Mouse (Mus musculus) layer of hippocampus, adult 18-20 months (tissue): ENCODE data around the gene Tbc1d22a. TPM values are rescaled to one million over a fixed set of nuclear protein-coding genes. Genes with fewer than 3 reads are reported as not detected.
"Not testable (repeated sequence)": the region's sequence is repeated elsewhere in the genome, so short reads cannot be mapped to it uniquely, and the experiment has no call there.

Experiments
- DNase-seq, 2 experiments: peaks; one replicate each; pipeline ENCODE4 v3.0.0; 2022; ENCODE audit warnings: low spot score in 2 of 2
- total RNA-seq, 2 experiments: library from RNA; stranded (reverse); gene quantifications; 2 replicates each; pipeline ENCODE4 v1.2.3; 2021

The Tbc1d22a gene
- total RNA-seq, 2 experiments from 2014 or later: 34.7 to 35.9 TPM

- no peak for DNase-seq
Measured at GRCm38 (mm10) chr15:86180427-86180826, 33.8 kb upstream of the Tbc1d22a start.

GRCm38 (mm10) chr15:86181321-86181720, 32.9 kb upstream of the Tbc1d22a start:
- not testable (repeated sequence) for DNase-seq

GRCm38 (mm10) chr15:86181941-86182439, 32.3 kb upstream of the Tbc1d22a start:
- no peak for DNase-seq

- no peak for DNase-seq
Measured at GRCm38 (mm10) chr15:86182646-86183045, 31.6 kb upstream of the Tbc1d22a start.

GRCm38 (mm10) chr15:86183484-86183883, 30.8 kb upstream of the Tbc1d22a start:
- DNase-seq: no peak

- no peak for DNase-seq
Measured at GRCm38 (mm10) chr15:86184071-86184470, 30.2 kb upstream of the Tbc1d22a start.

- DNase-seq: no peak
Measured at GRCm38 (mm10) chr15:86184851-86185688, 29.2 kb upstream of the Tbc1d22a start.

- DNase-seq: peak; percentile 82 to 85
Measured at GRCm38 (mm10) chr15:86185689-86186569, 28.3 kb upstream of the Tbc1d22a start, which contains the start of gene Cerk. TSS of gene Cerk (minus strand) at chr15:86186141.

- no peak for DNase-seq
Measured at GRCm38 (mm10) chr15:86186686-86187085, 27.6 kb upstream of the Tbc1d22a start.

GRCm38 (mm10) chr15:86188186-86188585, 26.1 kb upstream of the Tbc1d22a start:
- peak in 1 of 2 experiments; percentile 56 for DNase-seq

- peak; percentile 57 to 78 for DNase-seq
Measured at GRCm38 (mm10) chr15:86188746-86189470, 25.4 kb upstream of the Tbc1d22a start.

GRCm38 (mm10) chr15:86190387-86190786, 23.9 kb upstream of the Tbc1d22a start:
- DNase-seq: no peak

- DNase-seq: no peak
Measured at GRCm38 (mm10) chr15:86191505-86191904, 22.8 kb upstream of the Tbc1d22a start.

- DNase-seq: no peak
Measured at GRCm38 (mm10) chr15:86191933-86192332, 22.3 kb upstream of the Tbc1d22a start.

- DNase-seq: not testable (repeated sequence)
Measured at GRCm38 (mm10) chr15:86194676-86195453, 19.4 kb upstream of the Tbc1d22a start.

GRCm38 (mm10) chr15:86199052-86199451, 15.2 kb upstream of the Tbc1d22a start:
- DNase-seq: no peak

GRCm38 (mm10) chr15:86199482-86199881, 14.8 kb upstream of the Tbc1d22a start:
- no peak for DNase-seq

GRCm38 (mm10) chr15:86200169-86200568, 14.1 kb upstream of the Tbc1d22a start:
- no peak for DNase-seq

- no peak for DNase-seq
Measured at GRCm38 (mm10) chr15:86201095-86201494, 13.2 kb upstream of the Tbc1d22a start.

GRCm38 (mm10) chr15:86201696-86202330, 12.4 kb upstream of the Tbc1d22a start:
- no peak for DNase-seq
